Mouse (Mus musculus) MEL (cell line): ENCODE results near the gene Kidins220. TPM values are rescaled to one million over a fixed set of nuclear protein-coding genes. Genes with fewer than 3 reads are reported as not detected.

Source experiments
- DNase-seq: peaks from one replicate; pipeline ENCODE4 v3.0.0; 2011; ENCODE audit warnings: low read depth, low spot score
- H3K27ac ChIP-seq: 2 replicates; pipeline ENCODE4 v1.5.1; 2012; ENCODE audit warnings: low read depth, mild to moderate bottlenecking, control low read depth, low read length, moderate library complexity; ENCODE audit not compliant: control insufficient read depth
- H3K27me3 ChIP-seq, 2 experiments: fragments of 150-350 bp in 1 of 2; sonication (generic) in 1 of 2; 2 replicates each; pipeline ENCODE4 v1.6.1; 2012; ENCODE audit warnings: low read length in 2 of 2, mild to moderate bottlenecking in 2 of 2, improper control_type of control experiment in 1 of 2, moderate library complexity in 1 of 2; ENCODE audit not compliant: insufficient read depth in 2 of 2, control insufficient read depth in 1 of 2
- H3K36me3 ChIP-seq, 2 experiments: 2 replicates each; pipeline ENCODE4 v1.6.1; 2012 to 2014; ENCODE audit warnings: low read length in 2 of 2, improper control_type of control experiment in 1 of 2, inconsistent platforms in 1 of 2, mild to moderate bottlenecking in 1 of 2; ENCODE audit not compliant: insufficient read depth in 2 of 2, control insufficient read depth in 1 of 2
- H3K4me1 ChIP-seq, 2 experiments: fragments of 150-350 bp in 1 of 2; sonication (generic) in 1 of 2; 2 replicates each; pipeline ENCODE4 v1.6.1; 2012; ENCODE audit warnings: low read length in 2 of 2, improper control_type of control experiment in 1 of 2, mild to moderate bottlenecking in 1 of 2; ENCODE audit not compliant: insufficient read depth in 2 of 2, control insufficient read depth in 1 of 2
- H3K4me3 ChIP-seq, 2 experiments: fragments of 150-350 bp in 1 of 2; sonication (generic) in 1 of 2; 2 replicates each; pipeline ENCODE4 v1.5.1; 2012; ENCODE audit warnings: low read depth in 2 of 2, low read length in 2 of 2, mild to moderate bottlenecking in 2 of 2, moderate library complexity in 2 of 2, control low read depth in 1 of 2, improper control_type of control experiment in 1 of 2; ENCODE audit not compliant: control insufficient read depth in 1 of 2, insufficient read depth in 1 of 2
- H3K79me2 ChIP-seq: 2 replicates; pipeline ENCODE4 v1.6.1; 2012; ENCODE audit warnings: mild to moderate bottlenecking, low read length, moderate library complexity; ENCODE audit not compliant: control insufficient read depth, poor library complexity, insufficient read depth
- H3K9ac ChIP-seq: 2 replicates; pipeline ENCODE4 v1.6.1; 2012; ENCODE audit warnings: low read depth, mild to moderate bottlenecking, control low read depth, low read length, moderate library complexity; ENCODE audit not compliant: control insufficient read depth, poor library complexity, severe bottlenecking
- H3K9me3 ChIP-seq: fragments of 150-350 bp; sonication (generic); replicated peaks from 2 replicates; pipeline ENCODE4 v1.6.1; 2012; ENCODE audit warnings: mild to moderate bottlenecking, low read length, improper control_type of control experiment, moderate library complexity; ENCODE audit not compliant: insufficient read depth
- CHD1 ChIP-seq: IDR thresholded peaks from 2 replicates; pipeline ENCODE4 v1.6.1; 2012; ENCODE audit warnings: low read depth, mild to moderate bottlenecking, inconsistent platforms, low read length, improper control_type of control experiment
- E2F4 ChIP-seq: IDR thresholded peaks from 2 replicates; pipeline ENCODE4 v1.6.1; 2011; ENCODE audit warnings: low read depth, low read length, improper control_type of control experiment, borderline replicate concordance
- ELF1 ChIP-seq: IDR thresholded peaks from 2 replicates; pipeline ENCODE4 v1.6.1; 2014; ENCODE audit warnings: low read depth, mild to moderate bottlenecking, inconsistent platforms, low read length, improper control_type of control experiment, moderate library complexity
- ETS1 ChIP-seq: IDR thresholded peaks from 2 replicates; pipeline ENCODE4 v1.6.1; 2012; ENCODE audit warnings: low read depth, mild to moderate bottlenecking, inconsistent platforms, low read length, improper control_type of control experiment, moderate library complexity
- GABPA ChIP-seq: IDR thresholded peaks from 2 replicates; pipeline ENCODE4 v1.6.1; 2012; ENCODE audit warnings: low read depth, mild to moderate bottlenecking, inconsistent platforms, low read length, improper control_type of control experiment, moderate library complexity
- HCFC1 ChIP-seq: IDR thresholded peaks from 2 replicates; pipeline ENCODE4 v1.6.1; 2012; ENCODE audit warnings: low read depth, mild to moderate bottlenecking, inconsistent platforms, low read length, improper control_type of control experiment, moderate library complexity
- JUND ChIP-seq: IDR thresholded peaks from 2 replicates; pipeline ENCODE4 v1.6.1; 2011; ENCODE audit warnings: low read depth, mild to moderate bottlenecking, improper control_type of control experiment, low read length
- KAT2A ChIP-seq: conservative IDR thresholded peaks from 2 replicates; pipeline ENCODE4 v1.6.1; 2012; ENCODE audit warnings: low read depth, low read length, improper control_type of control experiment, inconsistent platforms
- MAX ChIP-seq: IDR thresholded peaks from 2 replicates; pipeline ENCODE4 v1.6.1; 2011; ENCODE audit warnings: low read length, improper control_type of control experiment
- MAZ ChIP-seq: IDR thresholded peaks from 2 replicates; pipeline ENCODE4 v1.6.1; 2012; ENCODE audit warnings: low read depth, mild to moderate bottlenecking, inconsistent platforms, low read length, improper control_type of control experiment
- MEF2A ChIP-seq: IDR thresholded peaks from 2 replicates; pipeline ENCODE4 v1.6.1; 2014; ENCODE audit warnings: low read depth, mild to moderate bottlenecking, inconsistent platforms, low read length, improper control_type of control experiment; ENCODE audit not compliant: poor library complexity, insufficient replicate concordance, severe bottlenecking; ENCODE audit errors: extremely low read depth
- MXI1 ChIP-seq: IDR thresholded peaks from 2 replicates; pipeline ENCODE4 v1.6.1; 2011; ENCODE audit warnings: mild to moderate bottlenecking, low read depth, low read length, improper control_type of control experiment
- NELFE ChIP-seq: IDR thresholded peaks from 2 replicates; pipeline ENCODE4 v1.6.1; 2011; ENCODE audit warnings: low read depth, low read length, improper control_type of control experiment
- POLR2AphosphoS2 ChIP-seq: IDR thresholded peaks from 2 replicates; pipeline ENCODE4 v1.6.1; 2011; ENCODE audit warnings: low read length, improper control_type of control experiment
- POLR2AphosphoS5 ChIP-seq: IDR thresholded peaks from 2 replicates; pipeline ENCODE4 v1.6.1; 2012; ENCODE audit warnings: low read depth, borderline replicate concordance, mild to moderate bottlenecking, inconsistent platforms, low read length, moderate library complexity, mixed read lengths
- RAD21 ChIP-seq: IDR thresholded peaks from 2 replicates; pipeline ENCODE4 v1.6.1; 2011; ENCODE audit warnings: mild to moderate bottlenecking, low read depth, low read length, improper control_type of control experiment
- RCOR1 ChIP-seq: IDR thresholded peaks from 2 replicates; pipeline ENCODE4 v1.6.1; 2012; ENCODE audit warnings: low read depth, mild to moderate bottlenecking, inconsistent platforms, low read length, improper control_type of control experiment
- SMC3 ChIP-seq: IDR thresholded peaks from 2 replicates; pipeline ENCODE4 v1.6.1; 2011; ENCODE audit warnings: low read depth, low read length, improper control_type of control experiment
- TAL1 ChIP-seq: IDR thresholded peaks from 2 replicates; pipeline ENCODE4 v1.6.1; 2012; ENCODE audit warnings: mild to moderate bottlenecking, inconsistent platforms, low read length, moderate library complexity, mixed read lengths
- TBP ChIP-seq: IDR thresholded peaks from 2 replicates; pipeline ENCODE4 v1.8.0; 2011; ENCODE audit warnings: low read depth, low read length, improper control_type of control experiment
- TCF12 ChIP-seq: IDR thresholded peaks from 2 replicates; pipeline ENCODE4 v1.6.1; 2014; ENCODE audit warnings: low read depth, mild to moderate bottlenecking, inconsistent platforms, low read length, improper control_type of control experiment, moderate library complexity
- ZKSCAN1 ChIP-seq: IDR thresholded peaks from 2 replicates; pipeline ENCODE4 v1.6.1; 2012; ENCODE audit warnings: low read depth, mild to moderate bottlenecking, inconsistent platforms, low read length, improper control_type of control experiment, moderate library complexity
- ZNF384 ChIP-seq: IDR thresholded peaks from 2 replicates; pipeline ENCODE4 v1.6.1; 2012; ENCODE audit warnings: low read depth, mild to moderate bottlenecking, inconsistent platforms, low read length, improper control_type of control experiment
- polyA plus RNA-seq, 2 experiments: library from polyadenylated mRNA; stranded (reverse) in 1 of 2; unstranded in 1 of 2; fragments of >175 nt in 1 of 2; fragments of >200 nt in 1 of 2; gene quantifications; 2 replicates each; pipeline versions ENCODE4 v1.2.1 to v1.2.4; 2012; ENCODE audit warnings: low replicate concordance in 2 of 2, low read depth in 1 of 2; ENCODE audit not compliant: insufficient read length in 2 of 2, insufficient read depth in 1 of 2, missing spikeins in 1 of 2
- total RNA-seq: library from RNA; depleted of rRNA; stranded (reverse); fragments of 300-350 nt; gene quantifications from 2 replicates; pipeline ENCODE4 v1.2.3, GENCODE M21; 2012

Kidins220 gene
- total and polyA plus RNA-seq, 3 experiments = 26.2 to 124 (median 29.2) TPM

DNA sequence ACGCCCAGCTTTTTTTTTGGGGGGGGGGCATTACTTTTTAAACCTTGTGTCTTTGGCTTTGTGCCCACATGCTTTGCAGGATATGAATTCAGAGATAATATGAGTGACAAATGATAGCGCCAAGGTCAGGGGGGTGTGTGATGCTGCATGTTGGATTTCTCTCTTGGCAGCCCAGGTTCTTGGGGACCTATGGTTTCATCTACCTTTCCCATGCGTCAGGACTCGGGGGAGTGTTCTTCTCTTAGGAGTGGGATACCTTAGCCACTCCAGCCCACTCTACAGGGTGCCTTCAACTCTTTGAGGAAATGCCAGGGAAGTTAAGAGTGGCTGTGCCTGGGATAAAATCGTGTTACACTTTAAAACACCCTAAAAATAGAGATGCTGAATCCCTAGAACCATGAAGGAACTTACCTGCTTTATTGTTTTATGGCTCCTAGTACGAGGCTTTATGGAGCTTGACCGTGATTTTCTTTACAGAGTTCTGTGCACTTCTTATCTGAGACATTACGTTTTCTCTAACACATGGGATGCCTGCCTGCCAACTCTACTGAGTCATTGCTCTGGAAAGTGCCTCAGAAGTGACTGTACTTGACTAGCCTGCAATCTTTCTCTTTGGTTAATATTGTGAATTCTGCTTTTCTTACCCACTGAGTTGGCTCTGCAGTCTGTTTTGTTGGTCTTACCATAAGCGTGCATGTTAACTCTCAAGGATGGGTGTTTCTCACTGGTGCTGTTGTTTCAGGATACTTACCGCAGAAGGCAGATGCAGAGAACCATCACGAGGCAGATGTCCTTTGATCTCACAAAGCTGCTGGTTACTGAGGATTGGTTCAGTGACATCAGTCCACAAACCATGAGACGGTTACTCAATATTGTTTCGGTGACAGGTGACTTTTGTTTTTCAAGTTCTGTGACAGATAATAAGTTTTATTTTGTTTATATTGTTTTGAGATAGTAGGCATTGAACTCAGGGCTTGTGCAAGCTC lies 38.1 kb downstream of the Kidins220 start:
- no peak overlapping the region for H3K27ac ChIP-seq
- no peaks in the 10 kb centered on the region for H3K79me2 ChIP-seq
- no peak overlapping the region for H3K9ac ChIP-seq
- H3K36me3 ChIP-seq = peaks cover 0 to 20% of the 10 kb centered on the region in 2 experiments; a peak in 2 of 4 replicates
- H3K27me3 ChIP-seq = no peaks in the 10 kb centered on the region
- no peaks in the 10 kb centered on the region for H3K9me3 ChIP-seq
- no peaks in the 10 kb centered on the region for H3K4me1 ChIP-seq
- TF ChIP-seq MAX (no peak), MAZ (no peak), RAD21 (no peak), KAT2A (no peak), POLR2AphosphoS5 (no peak), TBP (no peak), POLR2AphosphoS2 (no peak), TCF12 (no peak), ETS1 (no peak), MEF2A (no peak), GABPA (no peak)
- no peak overlapping the region for H3K4me3 ChIP-seq
- DNase-seq = peak; percentile 11

- no peaks in the 10 kb centered on the region for H3K27me3 ChIP-seq
- no peaks in the 10 kb centered on the region for H3K9me3 ChIP-seq
- H3K4me1 ChIP-seq = no peaks in the 10 kb centered on the region
- H3K79me2 ChIP-seq = no peaks in the 10 kb centered on the region
- no peak overlapping the region for H3K9ac ChIP-seq
- peaks cover 0 to 25% of the 10 kb centered on the region in 2 experiments; a peak in 2 of 4 replicates for H3K36me3 ChIP-seq
- H3K27ac ChIP-seq = no peak overlapping the region
- DNase-seq = peak; percentile 34
- H3K4me3 ChIP-seq = no peak overlapping the region
- TF ChIP-seq RAD21 (no peak), RCOR1 (no peak), TAL1 (no peak), CHD1 (no peak), ZNF384 (no peak), ETS1 (no peak), MAX (no peak), NELFE (no peak), KAT2A (no peak), GABPA (no peak), E2F4 (no peak), HCFC1 (no peak), MXI1 (no peak), SMC3 (no peak), JUND (no peak), ELF1 (no peak), ZKSCAN1 (no peak)
- TF ChIP-seq, all 39 proteins: peak for 0
These were observed 39.7 kb downstream of the Kidins220 start for GRCm38 (mm10) chr12:25014307-25014927.
